Mouse (Mus musculus): ENCODE measurements around the gene S100a3.
A peak's percentile ranks its signal among the peaks of the same experiment; 100 is the strongest.

S100a3 gene

DNA sequence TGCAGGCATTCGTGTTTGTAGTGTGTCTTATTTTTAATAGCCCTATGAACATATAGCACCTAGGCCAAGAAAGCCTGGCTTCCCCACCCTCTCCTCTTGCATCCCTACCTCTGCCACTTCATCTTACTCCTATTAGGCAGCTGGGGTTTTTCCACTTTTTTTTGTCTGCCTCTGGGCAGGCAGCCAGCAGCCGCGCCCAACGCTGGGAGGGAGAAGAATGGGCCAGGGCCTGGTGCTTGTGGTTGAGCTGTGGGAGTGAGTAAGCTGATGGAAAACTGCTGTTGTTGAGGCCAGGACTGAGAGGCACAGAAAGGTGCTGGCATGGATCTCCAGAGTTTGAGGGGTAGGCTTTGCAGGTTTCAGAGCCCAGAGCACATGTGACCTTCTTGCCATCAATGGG is 44.0 kb downstream of the S100a3 start:
- DNase-seq, result peak; percentile 9 to 24

DNA sequence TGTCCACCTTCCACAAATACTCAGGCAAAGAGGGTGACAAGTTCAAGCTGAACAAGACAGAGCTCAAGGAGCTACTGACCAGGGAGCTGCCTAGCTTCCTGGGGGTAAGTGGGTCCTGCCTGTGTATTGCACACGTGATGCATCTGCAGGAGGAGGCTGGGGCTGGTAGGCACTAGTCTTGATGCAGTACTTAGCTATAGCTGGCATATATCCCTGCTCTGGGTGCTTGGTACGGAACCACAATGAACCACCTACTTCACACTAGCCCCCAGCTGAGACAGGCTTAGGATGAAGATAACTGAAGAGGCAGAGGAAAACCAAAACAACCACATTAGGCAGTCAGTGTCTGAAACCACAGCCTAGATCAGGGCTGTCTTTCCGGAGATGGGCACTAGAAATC is 44.7 kb downstream of the S100a3 start:
- no peak for DNase-seq

DNA sequence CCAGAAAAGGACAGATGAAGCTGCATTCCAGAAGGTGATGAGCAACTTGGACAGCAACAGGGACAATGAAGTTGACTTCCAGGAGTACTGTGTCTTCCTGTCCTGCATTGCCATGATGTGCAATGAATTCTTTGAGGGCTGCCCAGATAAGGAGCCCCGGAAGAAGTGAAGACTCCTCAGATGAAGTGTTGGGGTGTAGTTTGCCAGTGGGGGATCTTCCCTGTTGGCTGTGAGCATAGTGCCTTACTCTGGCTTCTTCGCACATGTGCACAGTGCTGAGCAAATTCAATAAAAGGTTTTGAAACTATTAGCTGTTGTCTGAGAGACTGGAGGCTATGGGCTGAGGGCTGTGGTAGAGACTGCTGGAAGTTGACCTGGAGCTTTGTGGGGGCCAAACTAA is 45.4 kb downstream of the S100a3 start:
- no peak for DNase-seq

DNA sequence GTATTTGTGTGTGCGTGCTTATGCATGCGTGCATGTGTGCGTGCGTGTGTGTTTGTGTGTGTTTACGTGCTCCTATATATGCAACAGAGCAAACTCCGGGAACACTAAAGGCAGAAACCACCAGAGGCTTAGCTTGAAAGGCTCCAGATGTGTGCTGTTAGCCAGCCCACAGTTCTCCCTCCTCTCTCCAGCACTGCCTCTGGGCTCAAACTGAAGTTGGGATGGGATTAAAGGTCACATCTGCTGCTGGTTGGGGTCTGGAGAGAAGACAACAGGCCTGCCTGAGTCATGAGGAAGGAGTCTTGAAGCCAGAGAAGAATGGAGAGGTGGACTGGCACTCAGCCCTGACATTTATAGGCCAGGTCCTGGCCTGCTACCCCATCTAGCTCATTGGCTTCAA is 45.8 kb downstream of the S100a3 start:
- DNase-seq, result no peak

DNA sequence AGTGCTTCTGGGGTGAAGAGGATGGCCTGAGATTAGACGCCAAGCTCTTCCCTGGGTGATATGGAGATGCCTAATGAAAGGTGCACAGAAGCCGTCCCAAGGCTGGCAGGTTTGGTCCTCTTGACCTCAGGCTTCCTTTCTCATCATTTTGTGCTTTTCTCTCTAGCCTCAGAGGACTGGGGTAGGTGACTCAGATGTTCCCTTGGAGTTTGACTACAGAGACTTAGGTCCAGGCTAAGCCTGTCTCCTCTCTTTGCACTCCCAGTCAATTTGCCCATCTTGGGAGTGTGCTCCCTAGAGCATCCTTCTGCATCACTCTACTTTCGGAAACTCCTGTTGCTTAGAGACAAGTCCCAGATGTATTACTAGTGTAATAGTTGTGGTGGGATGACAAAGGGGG is 47.0 kb downstream of the S100a3 start:
- no peak for DNase-seq

DNA sequence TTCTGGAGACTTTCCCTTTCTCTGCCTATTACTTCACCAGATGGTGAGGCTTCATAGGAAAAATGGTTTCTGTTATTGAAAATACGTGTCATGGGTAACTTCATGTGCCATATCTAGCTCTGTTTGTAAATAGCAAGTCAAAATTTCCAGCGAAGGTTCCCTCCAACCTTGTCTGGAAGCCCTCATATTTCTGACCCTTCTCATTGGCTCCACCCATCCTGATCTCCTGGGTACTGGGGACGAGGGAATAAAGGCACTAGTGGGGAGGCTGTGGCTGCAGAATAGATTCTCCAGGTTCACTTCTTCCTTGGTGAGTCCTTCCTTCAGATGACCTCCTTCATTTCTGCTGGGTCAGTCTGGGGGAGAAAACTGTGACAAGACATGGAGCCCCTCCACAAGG is 47.8 kb downstream of the S100a3 start, which contains the start of gene S100a5:
Gene S100a5 (plus strand): TSS at position 301 of the 400 bp plus-strand sequence.
- no peak for DNase-seq

DNA sequence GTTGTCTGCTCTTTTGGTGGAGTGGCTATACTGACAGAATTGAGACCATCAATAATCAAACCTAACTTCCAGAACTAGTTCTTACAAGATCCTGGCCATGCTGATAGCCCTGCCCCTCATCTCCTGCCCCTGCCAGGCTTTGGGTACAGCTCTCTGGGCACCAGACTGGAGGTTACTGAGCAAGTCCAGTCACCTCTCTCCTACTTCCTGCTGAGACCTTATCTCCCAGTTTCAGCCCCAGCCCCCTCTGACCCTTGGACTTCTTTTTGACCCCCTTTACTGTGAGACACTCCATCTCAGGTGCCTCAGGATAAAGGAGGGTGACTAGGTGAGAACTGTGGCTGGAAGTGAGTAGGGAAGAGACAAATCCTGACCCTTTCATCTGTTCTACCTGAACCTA is 48.7 kb downstream of the S100a3 start:
- no peak for DNase-seq

DNA sequence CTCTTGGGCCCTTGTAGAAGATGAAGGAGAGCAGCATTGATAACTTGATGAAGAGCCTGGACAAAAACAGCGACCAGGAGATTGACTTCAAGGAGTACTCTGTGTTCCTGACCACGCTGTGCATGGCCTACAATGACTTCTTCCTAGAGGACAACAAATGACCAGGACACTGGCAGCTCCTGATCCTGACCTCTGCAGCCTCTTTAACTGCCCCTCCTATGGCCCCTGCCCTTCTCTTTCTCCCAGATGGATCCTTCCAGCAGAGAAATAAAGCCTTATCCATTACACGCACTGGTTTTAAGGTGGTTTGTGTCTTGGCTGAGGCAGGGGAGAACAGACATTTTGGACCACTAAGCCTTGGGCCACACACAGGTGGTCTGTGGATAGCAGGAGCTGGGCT is 51.1 kb downstream of the S100a3 start:
- DNase-seq, result no peak

DNA sequence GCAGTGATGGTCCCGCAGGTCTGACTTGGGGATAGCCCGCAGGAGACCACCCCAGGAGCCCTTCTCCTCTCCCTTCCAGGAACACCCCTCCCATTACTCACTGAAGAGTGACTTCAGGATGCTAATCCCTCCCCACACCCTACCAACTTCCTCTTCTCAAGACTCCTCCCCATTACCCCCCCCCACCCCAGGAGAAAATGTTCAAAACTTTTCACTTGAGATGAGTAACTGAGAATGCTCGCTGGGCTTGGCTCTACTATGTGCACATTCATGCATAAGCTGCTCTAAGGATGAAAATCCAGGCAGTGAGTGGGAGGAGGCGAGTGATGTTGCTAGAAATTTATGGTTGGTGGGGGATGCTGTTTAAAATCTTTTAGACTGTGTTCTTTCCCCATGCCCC is 51.7 kb downstream of the S100a3 start:
- DNase-seq, result no peak

DNA sequence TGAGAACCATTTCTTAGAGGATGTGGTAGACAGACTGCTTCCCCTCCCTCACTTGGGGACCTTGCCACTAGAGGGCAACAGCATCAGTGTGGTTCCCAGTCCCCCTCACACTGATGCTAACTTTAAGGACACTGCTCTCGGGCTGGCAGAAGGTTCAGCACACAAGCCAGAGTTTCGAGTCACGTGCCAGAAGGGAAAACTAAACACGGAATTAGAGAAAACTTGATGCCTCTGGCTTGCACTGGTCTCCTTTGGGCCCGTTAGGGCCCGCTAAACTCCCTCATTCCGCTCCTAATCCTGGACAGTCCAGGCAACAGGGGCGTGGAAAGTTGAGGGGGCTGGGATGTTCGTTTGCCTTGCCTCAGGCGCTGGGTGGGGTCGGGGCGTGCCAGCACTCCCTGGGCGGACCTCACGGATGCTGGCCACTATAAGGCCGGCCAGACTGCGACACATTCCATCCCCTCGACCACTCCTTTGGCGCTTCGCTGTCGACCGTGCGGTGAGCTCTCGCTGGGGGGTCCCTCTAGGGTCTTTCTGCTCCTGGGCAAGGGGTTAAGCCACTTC is 52.4 kb downstream of the S100a3 start, which contains the start of gene S100a6:
Gene S100a6 (plus strand): TSS at position 155 of the 564 bp plus-strand sequence.
- DNase-seq, result peak; percentile 48 to 61

DNA sequence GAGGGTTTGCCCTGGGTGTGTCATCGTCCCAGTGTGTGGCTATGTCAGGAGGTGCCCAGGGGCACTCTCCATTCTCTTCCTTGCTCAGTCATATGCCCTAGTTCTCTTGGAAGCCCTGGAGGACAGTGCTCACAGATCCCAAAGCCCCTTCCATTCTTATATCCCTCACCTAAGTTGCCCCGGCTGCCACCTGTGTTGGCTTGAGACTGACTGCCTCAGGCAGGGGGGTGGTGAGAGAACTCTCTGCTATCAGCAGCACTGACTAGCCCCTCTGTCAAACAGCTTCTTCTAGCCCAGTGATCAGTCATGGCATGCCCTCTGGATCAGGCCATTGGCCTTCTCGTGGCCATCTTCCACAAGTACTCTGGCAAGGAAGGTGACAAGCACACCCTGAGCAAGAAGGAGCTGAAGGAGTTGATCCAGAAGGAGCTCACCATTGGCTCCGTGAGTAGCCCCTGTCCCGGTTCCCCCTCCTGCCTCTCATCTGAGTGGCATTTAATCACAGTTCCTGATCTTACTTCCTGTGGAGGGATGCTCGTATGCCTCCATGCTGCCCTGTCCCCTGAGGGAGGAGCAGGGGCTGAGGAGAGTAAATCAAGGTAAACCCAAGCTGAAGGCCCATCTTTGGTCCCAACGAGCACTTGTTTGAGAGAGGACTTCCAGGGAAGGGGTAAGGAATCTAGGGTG is 53.2 kb downstream of the S100a3 start:
- DNase-seq, result no peak

DNA sequence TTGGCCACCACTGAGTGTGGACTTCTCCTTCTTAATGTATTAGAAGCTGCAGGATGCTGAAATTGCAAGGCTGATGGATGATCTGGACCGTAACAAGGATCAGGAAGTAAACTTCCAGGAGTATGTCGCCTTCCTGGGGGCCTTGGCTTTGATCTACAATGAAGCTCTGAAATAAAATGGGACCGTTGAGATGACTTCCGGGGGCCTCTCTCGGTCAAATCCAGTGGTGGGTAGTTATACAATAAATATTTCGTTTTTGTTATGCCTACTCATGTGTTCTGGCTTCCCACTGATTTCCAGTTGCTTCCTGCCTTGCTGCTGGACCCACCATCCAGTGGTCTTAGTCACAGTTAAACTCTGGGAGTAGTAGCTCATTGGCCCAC is 53.8 kb downstream of the S100a3 start:
- no peak for DNase-seq

DNA sequence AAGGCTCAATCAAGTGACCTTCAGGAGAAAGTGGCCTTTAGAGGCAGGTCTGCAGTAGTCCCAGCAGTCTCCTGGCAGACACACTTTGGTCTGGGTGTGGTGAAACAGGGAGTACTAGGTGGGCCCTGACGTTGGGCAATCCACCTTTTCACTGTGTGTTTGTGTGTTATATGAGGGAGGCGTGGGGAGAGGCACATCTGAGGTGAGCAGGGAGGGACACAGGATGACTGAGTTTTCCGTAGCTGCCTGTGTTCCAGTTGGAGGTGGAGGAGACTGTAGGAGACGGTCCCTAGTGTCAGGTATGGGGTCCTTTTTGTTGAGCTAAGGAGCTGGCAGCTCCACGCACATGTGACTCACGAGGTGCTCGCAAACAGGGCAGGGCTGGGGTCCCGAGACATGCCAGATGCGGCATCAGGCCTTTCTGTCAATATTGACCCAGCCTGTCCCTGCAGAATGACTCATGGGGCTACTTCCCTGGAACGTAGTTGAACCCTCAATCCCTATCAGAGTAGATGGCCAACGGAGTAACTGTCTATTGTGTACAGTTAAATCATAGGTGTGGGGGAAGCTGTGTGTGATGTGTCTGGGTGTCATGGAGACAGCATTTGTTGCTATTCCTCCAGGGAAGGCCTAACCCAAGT is 54.4 kb downstream of the S100a3 start:
- DNase-seq, result no peak

DNA sequence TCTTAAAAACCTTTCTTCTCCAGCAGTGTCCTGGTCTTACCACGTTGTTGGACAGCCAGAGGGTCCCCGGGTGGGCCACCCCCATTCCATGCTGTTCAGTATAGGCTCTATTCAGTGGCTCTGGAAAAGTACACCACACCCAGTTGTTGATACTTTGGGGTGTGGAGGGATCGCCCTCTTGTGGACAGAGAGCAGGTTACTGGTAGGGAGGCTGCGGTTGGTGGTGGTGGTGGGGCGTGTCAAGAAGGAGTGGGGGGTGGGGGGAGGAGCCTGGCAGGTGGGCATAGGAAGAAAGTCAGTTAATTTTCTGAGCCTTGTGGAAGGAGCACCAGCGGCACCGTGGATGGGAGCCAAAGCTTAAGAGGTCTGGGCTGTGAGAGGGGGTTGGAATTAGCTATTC is 55.0 kb downstream of the S100a3 start:
- DNase-seq, result peak; percentile 41 to 65

DNA sequence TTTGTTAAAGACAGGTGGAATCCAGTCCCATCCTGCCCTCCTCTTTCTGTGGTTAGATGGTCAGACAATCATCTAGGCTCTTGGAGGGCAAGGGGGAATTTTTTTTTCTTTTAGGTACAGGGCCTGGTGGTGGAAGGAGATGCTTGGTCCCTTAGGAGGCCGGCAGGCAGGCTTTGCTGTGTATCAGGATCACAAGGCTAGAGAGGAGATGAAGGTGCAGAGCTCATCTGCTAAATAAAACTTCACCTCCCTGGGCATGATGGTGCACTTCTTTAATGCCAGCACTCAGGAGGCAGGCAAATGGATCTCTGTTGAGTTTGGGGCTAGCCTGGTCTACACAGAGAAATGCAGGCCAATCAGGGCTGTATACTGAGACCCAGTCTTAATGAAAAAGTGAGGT is 55.5 kb downstream of the S100a3 start:
- DNase-seq, result no peak

DNA sequence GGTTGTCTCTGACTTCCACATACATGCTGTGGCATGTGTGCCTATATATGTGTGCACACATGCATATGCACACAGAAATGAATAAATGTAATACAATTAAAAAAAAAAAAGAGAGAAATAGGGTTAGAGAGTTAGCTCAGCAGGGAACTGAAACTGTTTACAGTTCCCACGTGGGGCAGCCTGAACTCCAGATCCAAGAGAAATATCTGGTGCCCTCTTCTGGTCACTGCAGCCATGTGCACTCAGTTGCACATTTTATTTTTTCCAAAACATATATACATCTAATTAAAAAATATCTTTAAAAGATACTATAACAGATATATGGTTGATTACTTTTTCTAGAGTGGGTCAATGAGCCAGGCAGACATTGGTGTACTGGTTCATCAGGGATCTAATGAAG is 57.2 kb downstream of the S100a3 start:
- DNase-seq, result no peak

DNA sequence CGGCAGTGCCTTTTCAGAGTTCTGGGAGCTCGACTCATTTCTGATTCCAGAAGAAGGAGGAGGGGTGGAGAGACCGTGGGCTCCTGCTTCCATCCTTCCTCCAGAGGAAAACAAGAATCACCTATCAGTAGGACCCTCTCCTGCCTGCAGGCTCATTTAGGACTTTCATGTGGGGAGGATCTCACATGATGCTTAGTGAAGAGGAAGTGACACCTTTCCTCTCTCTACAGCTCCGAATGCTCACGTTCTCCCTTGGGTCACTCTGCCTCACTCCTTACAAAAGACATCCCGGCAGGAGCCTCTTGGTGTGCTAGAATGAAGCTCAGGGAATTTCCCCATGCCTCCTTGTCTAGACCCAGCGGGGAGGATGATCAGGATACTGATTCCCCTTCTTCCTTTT is 61.2 kb downstream of the S100a3 start:
- DNase-seq, result no peak

DNA sequence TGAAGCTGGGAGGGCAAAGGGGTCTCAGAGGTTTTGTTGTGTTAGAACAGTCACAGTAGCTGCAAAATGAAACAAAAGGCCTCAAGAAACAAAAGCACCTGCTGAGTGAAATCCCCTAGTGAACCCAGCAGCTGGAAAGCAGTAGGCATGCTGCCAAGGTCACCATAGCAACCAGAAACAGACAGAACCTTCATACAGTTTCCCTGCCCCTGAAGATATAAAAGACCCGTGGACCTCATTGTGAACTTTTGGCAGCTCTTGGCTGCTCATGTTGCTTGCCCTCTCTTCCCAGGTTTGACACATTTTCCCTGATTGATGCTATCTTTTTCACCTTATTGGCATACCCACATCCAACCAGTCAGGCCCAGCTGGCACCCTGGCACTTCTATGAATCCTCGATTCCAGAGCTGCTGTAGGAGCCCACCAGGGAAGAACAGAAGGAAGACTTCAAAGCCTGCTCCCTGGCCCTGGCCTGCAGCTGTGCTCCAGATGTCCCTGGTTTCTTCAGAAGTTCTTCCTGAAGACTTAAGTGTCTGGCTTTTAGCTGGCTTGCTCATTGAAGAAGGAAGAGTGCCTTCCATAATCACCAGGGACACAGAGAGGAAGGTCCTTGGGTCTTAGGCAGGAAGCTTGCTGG is 63.2 kb downstream of the S100a3 start:
- peak; percentile 10 to 35 for DNase-seq

DNA sequence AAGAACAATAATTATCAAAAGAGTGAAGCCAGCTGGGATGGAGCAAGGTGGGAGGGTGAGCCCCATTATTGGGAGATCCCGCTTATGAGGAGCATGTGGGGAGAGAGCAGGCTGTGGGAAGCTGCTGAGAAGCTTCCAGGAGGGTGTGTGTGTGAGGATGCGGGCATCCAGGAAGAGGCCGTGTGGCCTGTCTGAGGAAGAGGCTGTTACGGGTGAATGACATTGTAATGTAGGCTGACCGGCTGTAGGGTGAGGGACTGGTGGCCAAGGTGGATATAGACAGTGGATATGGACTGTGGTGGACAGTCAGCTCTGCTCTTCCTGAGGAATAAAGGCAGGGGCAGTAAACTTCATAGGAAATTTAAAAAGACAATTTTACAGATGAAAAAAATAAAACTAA is 65.1 kb downstream of the S100a3 start:
- no peak for DNase-seq

DNA sequence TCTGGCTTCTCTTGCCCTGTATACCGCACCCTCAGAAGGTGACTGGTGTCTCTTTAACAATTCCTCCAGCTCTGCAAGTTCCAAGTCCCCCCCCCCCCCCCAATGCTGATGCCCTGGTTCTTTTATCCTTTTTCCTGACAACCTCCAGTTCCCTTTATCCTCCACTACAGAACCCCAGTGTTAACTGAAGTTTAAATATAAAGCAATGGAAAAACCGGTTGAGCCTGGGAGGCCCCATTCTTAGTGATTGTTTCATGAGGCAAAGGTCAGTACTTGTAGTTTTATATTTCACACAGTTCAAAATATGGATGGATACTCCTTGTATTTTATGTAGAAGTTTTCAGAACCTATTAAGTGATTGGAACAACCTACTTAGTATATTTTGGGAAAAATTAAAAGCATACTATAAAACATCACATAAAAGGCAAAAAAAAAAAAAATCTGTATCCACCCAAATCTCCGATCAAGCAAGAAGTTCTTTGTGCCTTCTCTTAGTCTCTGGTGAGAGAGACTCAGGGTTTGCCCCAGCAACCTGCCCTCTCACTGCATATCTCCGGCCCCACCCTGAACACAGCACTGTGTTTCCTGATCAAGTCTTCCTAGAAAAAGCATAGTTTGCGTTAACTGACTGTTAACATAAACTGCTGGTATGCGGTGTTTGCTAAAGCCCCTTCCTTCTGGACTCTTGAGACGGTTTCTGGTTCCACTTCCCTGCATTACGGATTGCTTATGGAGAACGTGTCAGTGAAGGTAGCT is 66.1 kb downstream of the S100a3 start:
- DNase-seq, result no peak

DNA sequence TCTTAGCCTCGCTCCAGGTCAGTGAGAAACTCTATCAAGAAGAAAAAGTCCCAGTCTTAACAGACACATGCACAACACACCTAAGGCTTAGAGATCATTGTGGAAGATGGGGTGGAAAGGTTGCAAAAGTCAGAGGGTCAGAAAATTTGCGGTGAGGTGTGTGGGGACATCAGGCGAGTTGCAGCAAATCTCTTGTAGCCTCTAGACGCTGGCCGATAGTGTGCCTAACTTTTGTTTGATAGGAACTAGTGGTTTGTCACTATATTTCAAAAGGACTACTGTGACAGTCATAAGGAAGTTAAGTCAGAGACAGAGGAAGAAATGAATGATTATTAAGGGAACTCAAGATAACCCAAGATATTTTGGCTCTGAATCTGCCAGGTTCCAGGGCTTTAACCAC is 67.0 kb downstream of the S100a3 start:
- no peak for DNase-seq

DNA sequence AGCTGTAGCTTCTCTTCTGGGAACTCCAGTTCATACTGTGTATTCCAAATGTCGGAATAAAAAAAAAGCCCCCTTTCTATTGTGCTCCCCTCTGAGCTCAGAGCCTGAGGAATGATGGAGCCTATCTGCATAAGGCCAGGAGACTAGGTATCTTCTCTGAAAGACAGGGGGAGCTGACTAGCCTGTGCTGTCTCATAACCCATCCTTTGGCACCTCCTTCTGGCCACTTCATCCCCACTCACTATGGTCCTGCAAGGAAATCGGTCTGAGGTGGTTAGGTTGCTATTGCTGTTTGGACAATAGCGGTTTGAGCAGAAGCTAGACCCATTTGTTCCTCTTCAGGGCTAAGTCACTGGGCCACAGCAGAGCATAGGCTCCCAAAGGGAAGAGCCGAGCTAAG is 67.4 kb downstream of the S100a3 start:
- DNase-seq, result peak; percentile 17 to 39

DNA sequence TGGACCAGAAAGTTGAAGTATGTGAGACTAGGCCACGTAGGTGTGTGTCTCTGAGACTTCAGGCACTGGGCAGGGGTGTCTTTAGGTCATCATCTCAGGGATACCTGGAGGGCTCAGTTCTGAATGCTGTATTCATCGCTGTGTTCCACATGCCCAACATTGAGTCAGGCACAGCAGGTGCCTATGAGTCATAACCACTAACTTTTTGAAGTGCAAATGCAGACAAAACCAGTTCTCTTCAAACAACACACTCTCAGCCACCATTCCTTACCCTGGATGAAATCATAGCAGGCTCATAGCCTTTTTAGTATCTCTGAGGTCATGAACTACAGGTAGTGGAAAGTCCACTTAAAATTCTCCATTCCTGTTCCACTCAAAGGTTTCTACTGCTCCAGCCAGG is 68.9 kb downstream of the S100a3 start:
- DNase-seq, result no peak
